Comparison of ENCODE assay signal across 8 mouse cellular contexts in genomic region chr3:108187111-108187795, GRCm38 (mm10). TPM values are rescaled to one million over a fixed set of nuclear protein-coding genes. Genes with fewer than 3 reads are reported as not detected.
DNase-seq lines count a peak whose midpoint lies in the region; ATAC-seq lines count a peak whose summit lies in the region.

No protein-coding gene starts in this region.

- no peak overlapping the region for H3K27ac ChIP-seq in heart, embryonic 13.5 days (replicated peaks)
- no peak overlapping the region for H3K27ac ChIP-seq in brown adipose tissue, adult 24 weeks (replicated peaks; ENCODE audit: low read depth, low read length)
- H3K27ac ChIP-seq in heart, embryonic 16.5 days (ENCODE audit: low read length) = no peak overlapping the region

- H3K9me3 ChIP-seq in heart, embryonic 13.5 days = no peaks in the 10 kb centered on the region
- H3K9me3 ChIP-seq in heart, embryonic 16.5 days (replicated peaks; ENCODE audit: control insufficient read depth, low read length) = no peaks in the 10 kb centered on the region
- H3K9me3 ChIP-seq in megakaryocyte, embryonic 14.5 days = no peaks in the 10 kb centered on the region

- H3K4me3 ChIP-seq in heart, embryonic 13.5 days = peak overlapping the region; percentile 80
- peak overlapping the region; percentile 87 for H3K4me3 ChIP-seq in brown adipose tissue, adult 24 weeks (ENCODE audit: insufficient read depth, low read depth, low read length)
- peak overlapping the region; percentile 62 for H3K4me3 ChIP-seq in heart, embryonic 16.5 days (ENCODE audit: low read length)
- H3K4me3 ChIP-seq in megakaryocyte, embryonic 14.5 days (replicated peaks) = peak overlapping the region; percentile 62

- DNase-seq in heart, postnatal 10 days = no peak
- DNase-seq in urinary bladder, adult 2 months (ENCODE audit: low spot score) = no peak
- no peak for DNase-seq in spleen, postnatal 14 days (ENCODE audit: low spot score in 2 of 2)
- no peak for DNase-seq in adrenal gland, adult 18-20 months (ENCODE audit: low spot score in 2 of 2)

- peak overlapping the region; percentile 95 for H3K4me2 ChIP-seq in heart, embryonic 13.5 days
- H3K4me2 ChIP-seq in heart, embryonic 16.5 days (ENCODE audit: low read depth, low read length) = peak overlapping the region; percentile 83

- intact Hi-C loops in heart, postnatal 10 days (cut with DNase I) = no loop called here

- no peak for ATAC-seq in heart, embryonic 13.5 days (ENCODE audit: extremely low read depth, insufficient number of reproducible peaks, low FRiP score, low TSS enrichment)
- ATAC-seq in heart, embryonic 16.5 days (replicated peaks; ENCODE audit: extremely low read depth, insufficient read depth, low FRiP score) = no peak

- 58% methylated on average over 20 of the region's 20 CpGs for WGBS in heart, embryonic 13.5 days
- 72% methylated on average over 20 of the region's 20 CpGs for WGBS in heart, embryonic 16.5 days

- no peaks in the 10 kb centered on the region for H3K36me3 ChIP-seq in heart, embryonic 13.5 days
- no peaks in the 10 kb centered on the region for H3K36me3 ChIP-seq in heart, embryonic 16.5 days (ENCODE audit: control insufficient read depth, insufficient read depth)
- H3K36me3 ChIP-seq in megakaryocyte, embryonic 14.5 days (replicated peaks; ENCODE audit: low read length) = no peaks in the 10 kb centered on the region

- H3K27me3 ChIP-seq in heart, embryonic 13.5 days (replicated peaks) = peaks cover 45% of the 10 kb centered on the region
- no peaks in the 10 kb centered on the region; the same call in 1 of the 2 replicates for H3K27me3 ChIP-seq in heart, embryonic 16.5 days (ENCODE audit: control insufficient read depth, insufficient read depth, low read length)
- H3K27me3 ChIP-seq in megakaryocyte, embryonic 14.5 days (replicated peaks) = peaks cover 63% of the 10 kb centered on the region

- peak overlapping the region; percentile 88; the same call in 1 of the 2 replicates for H3K9ac ChIP-seq in heart, embryonic 13.5 days
- no peak overlapping the region for H3K9ac ChIP-seq in heart, embryonic 16.5 days (ENCODE audit: low read length)

- peaks cover 26% of the 10 kb centered on the region for H3K4me1 ChIP-seq in heart, embryonic 13.5 days
- 0 out of 2 replicates have a peak, but pooled peaks cover 3% of the 10 kb centered on the region for H3K4me1 ChIP-seq in brown adipose tissue, adult 24 weeks (ENCODE audit: control insufficient read depth, insufficient read depth, insufficient read length, low read length)
- 0 out of 2 replicates have a peak, but pooled peaks cover 6% of the 10 kb centered on the region for H3K4me1 ChIP-seq in heart, embryonic 16.5 days (ENCODE audit: control insufficient read depth, insufficient read depth, low read length)
- peaks cover 47% of the 10 kb centered on the region for H3K4me1 ChIP-seq in megakaryocyte, embryonic 14.5 days

RNA-seq across cellular contexts. Expression of gene Amigo1, which starts 1.1 kb away (rescaled TPM):
- 2.6 and 2.8 TPM in 2 replicates for polyA plus RNA-seq in heart, embryonic 13.5 days (2015; fragmentation: Nextera tagmentation; extraction: Ambion mirVana)
- 10 to 100 TPM in 1 of 2 experiments, 1 to 10 TPM in 1; 6.9 to 11.8 TPM for total RNA-seq in heart, postnatal 10 days (2021)
- 5.8 and 10.1 TPM in 2 replicates for polyA plus RNA-seq in brown adipose tissue, adult 24 weeks (2012; ENCODE audit: insufficient read depth, insufficient read length, missing spikeins)
- polyA plus RNA-seq in heart, embryonic 16.5 days (2015; fragmentation: Nextera tagmentation; extraction: Ambion mirVana) = 2.5 and 3.5 TPM in 2 replicates
- not detected in 2 replicates for polyA plus RNA-seq in megakaryocyte, embryonic 14.5 days (2012; ENCODE audit: insufficient read depth, low replicate concordance)
- 9.4 and 13.1 TPM in 2 replicates for polyA plus RNA-seq in urinary bladder, adult 2 months (2012; rRNA removed)
- 10 to 100 TPM; 23.1 to 23.5 TPM for total RNA-seq in adrenal gland, adult 18-20 months (2021)

RNA-seq across cellular contexts. Expression of gene Cyb561d1, which starts 13.8 kb away (rescaled TPM):
- polyA plus RNA-seq in heart, embryonic 13.5 days (2015; fragmentation: Nextera tagmentation; extraction: Ambion mirVana) = 2.3 and 3.1 TPM in 2 replicates
- total RNA-seq in heart, postnatal 10 days (2021) = 1 to 10 TPM; 5.7 to 6.2 TPM
- 3.5 and 4.8 TPM in 2 replicates for polyA plus RNA-seq in brown adipose tissue, adult 24 weeks (2012; ENCODE audit: insufficient read depth, insufficient read length, missing spikeins)
- 3.2 and 3.5 TPM in 2 replicates for polyA plus RNA-seq in heart, embryonic 16.5 days (2015; fragmentation: Nextera tagmentation; extraction: Ambion mirVana)
- polyA plus RNA-seq in megakaryocyte, embryonic 14.5 days (2012; ENCODE audit: insufficient read depth, low replicate concordance) = 3.3 and 3.9 TPM in 2 replicates
- 8.3 and 8.6 TPM in 2 replicates for polyA plus RNA-seq in urinary bladder, adult 2 months (2012; rRNA removed)
- 1 to 10 TPM; 7.3 to 8.6 TPM for total RNA-seq in adrenal gland, adult 18-20 months (2021)

RNA-seq across cellular contexts. Expression of gene Atxn7l2, which starts 23.5 kb away (rescaled TPM):
- 7.5 and 8.7 TPM in 2 replicates for polyA plus RNA-seq in heart, embryonic 13.5 days (2015; fragmentation: Nextera tagmentation; extraction: Ambion mirVana)
- 1 to 10 TPM; 4.5 TPM for total RNA-seq in heart, postnatal 10 days (2021)
- 0.91 and 2.4 TPM in 2 replicates for polyA plus RNA-seq in brown adipose tissue, adult 24 weeks (2012; ENCODE audit: insufficient read depth, insufficient read length, missing spikeins)
- 7.0 and 7.4 TPM in 2 replicates for polyA plus RNA-seq in heart, embryonic 16.5 days (2015; fragmentation: Nextera tagmentation; extraction: Ambion mirVana)
- 7.8 and 14.9 TPM in 2 replicates for polyA plus RNA-seq in megakaryocyte, embryonic 14.5 days (2012; ENCODE audit: insufficient read depth, low replicate concordance)
- polyA plus RNA-seq in urinary bladder, adult 2 months (2012; rRNA removed) = 7.1 and 8.5 TPM in 2 replicates
- 1 to 10 TPM; 8.2 to 8.5 TPM for total RNA-seq in adrenal gland, adult 18-20 months (2021)

RNA-seq across cellular contexts. Expression of gene Gpr61, which starts 32.6 kb away (rescaled TPM):
- polyA plus RNA-seq in heart, embryonic 13.5 days (2015; fragmentation: Nextera tagmentation; extraction: Ambion mirVana) = 0.14 TPM in 1 of 2 replicates, not detected in the other
- not detected for total RNA-seq in heart, postnatal 10 days (2021)
- polyA plus RNA-seq in brown adipose tissue, adult 24 weeks (2012; ENCODE audit: insufficient read depth, insufficient read length, missing spikeins) = not detected in 2 replicates
- polyA plus RNA-seq in heart, embryonic 16.5 days (2015; fragmentation: Nextera tagmentation; extraction: Ambion mirVana) = 0.05 and 0.12 TPM in 2 replicates
- polyA plus RNA-seq in megakaryocyte, embryonic 14.5 days (2012; ENCODE audit: insufficient read depth, low replicate concordance) = not detected in 2 replicates
- polyA plus RNA-seq in urinary bladder, adult 2 months (2012; rRNA removed) = 0.01 TPM in 1 of 2 replicates, not detected in the other
- total RNA-seq in adrenal gland, adult 18-20 months (2021) = under 1 TPM; 0.19 to 0.23 TPM

RNA-seq across cellular contexts. Expression of gene Sypl2, which starts 39.2 kb away (rescaled TPM):
- 2.4 and 3.2 TPM in 2 replicates for polyA plus RNA-seq in heart, embryonic 13.5 days (2015; fragmentation: Nextera tagmentation; extraction: Ambion mirVana)
- total RNA-seq in heart, postnatal 10 days (2021) = under 1 TPM; 0.64 to 0.65 TPM
- 2.7 and 3.9 TPM in 2 replicates for polyA plus RNA-seq in brown adipose tissue, adult 24 weeks (2012; ENCODE audit: insufficient read depth, insufficient read length, missing spikeins)
- polyA plus RNA-seq in heart, embryonic 16.5 days (2015; fragmentation: Nextera tagmentation; extraction: Ambion mirVana) = 1.8 and 2.3 TPM in 2 replicates
- not detected in 2 replicates for polyA plus RNA-seq in megakaryocyte, embryonic 14.5 days (2012; ENCODE audit: insufficient read depth, low replicate concordance)
- polyA plus RNA-seq in urinary bladder, adult 2 months (2012; rRNA removed) = 0.56 and 0.96 TPM in 2 replicates
- total RNA-seq in adrenal gland, adult 18-20 months (2021) = 1 to 10 TPM in 1 of 2 experiments, under 1 TPM in 1; 0.46 to 1.4 TPM
